Mouse (Mus musculus) small intestine, adult 2 months (tissue): ENCODE results near the gene Fiz1.

Experiments used
- CTCF ChIP-seq: fragments of 200-500 bp; IDR thresholded peaks from 2 replicates; pipeline ENCODE4 v1.5.1; 2012; ENCODE audit warnings: low read depth, mild to moderate bottlenecking, control low read depth, inconsistent platforms, low read length, moderate library complexity, mixed read lengths; ENCODE audit not compliant: insufficient replicate concordance, insufficient read length; ENCODE audit errors: extremely low read depth
- POLR2A ChIP-seq: fragments of 200-500 bp; IDR thresholded peaks from 2 replicates; pipeline ENCODE4 v1.6.1; 2012; ENCODE audit warnings: low read depth, mild to moderate bottlenecking, control low read depth, inconsistent platforms, low read length, moderate library complexity

DNA sequence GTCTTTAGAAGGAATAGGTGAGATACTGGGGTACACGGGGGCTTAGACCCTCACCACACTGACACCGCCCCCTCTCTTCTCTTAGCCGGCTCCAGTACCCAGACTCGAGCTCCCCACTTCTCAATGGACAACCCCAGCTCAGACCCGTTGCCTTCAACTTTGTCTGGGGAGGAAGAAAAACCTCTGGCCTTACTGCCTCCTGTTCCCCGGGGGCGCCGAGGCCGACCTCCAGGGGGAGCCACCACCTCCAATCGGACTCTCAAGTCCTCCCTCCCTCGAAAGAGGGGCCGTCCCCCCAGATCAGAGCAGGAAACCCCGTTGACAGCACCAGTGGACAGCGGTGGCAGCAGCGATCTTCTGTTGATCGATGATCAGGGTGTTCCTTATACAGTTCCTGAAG is 2.9 kb upstream of the Fiz1 start:
- TF ChIP-seq CTCF: no peak
- no peak for TF ChIP-seq POLR2A
